12 mouse cellular contexts compared by ENCODE assay signal in the genomic region with DNA sequence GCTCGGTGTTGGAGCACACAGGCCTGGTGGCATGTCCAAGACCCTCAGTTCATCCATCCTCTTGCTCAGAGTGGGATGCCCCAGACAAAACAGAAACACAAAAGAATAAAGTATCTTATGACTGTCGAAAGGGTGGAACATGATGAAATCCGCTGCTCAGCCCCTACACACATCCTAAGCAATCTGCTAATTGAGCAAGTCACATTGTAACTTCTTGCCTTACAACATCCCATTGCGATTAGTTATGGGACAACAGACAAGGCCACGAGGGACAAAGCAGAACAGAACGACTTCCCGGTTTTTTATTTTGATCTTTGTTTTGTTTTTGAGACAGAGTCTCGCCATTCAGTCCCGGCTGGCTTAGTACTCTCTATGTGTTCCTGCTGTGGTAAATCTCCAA. TPM values are rescaled to one million over a fixed set of nuclear protein-coding genes. Genes with fewer than 3 reads are reported as not detected.
"Had no signal": no experiment of that assay in that cellular context is flagged by ENCODE, and none has a peak within 500 bp of the region (broad histone marks: within the 10 kb centered on the region; RNA-seq: fewer than 3 reads in every experiment).

No protein-coding gene starts in this region.

- H3K9me3 ChIP-seq: hindbrain, embryonic 15.5 days; limb, embryonic 15.5 days; midbrain, embryonic 13.5 days; neural tube, embryonic 15.5 days had no signal

- H3K27ac ChIP-seq: hindbrain, embryonic 15.5 days; limb, embryonic 15.5 days; midbrain, embryonic 13.5 days; neural tube, embryonic 15.5 days had no signal

- DNase-seq: kidney, adult 8-10 months; kidney, postnatal 25 days; lung, adult 18-20 months; lung, postnatal 4 days; spleen, adult 18-20 months had no signal

- H3K27me3 ChIP-seq: hindbrain, embryonic 15.5 days; limb, embryonic 15.5 days; midbrain, embryonic 13.5 days; neural tube, embryonic 15.5 days had no signal

- ATAC-seq: intestine, postnatal 0 days; midbrain, embryonic 13.5 days had no signal

- H3K36me3 ChIP-seq: hindbrain, embryonic 15.5 days; limb, embryonic 15.5 days; midbrain, embryonic 13.5 days; neural tube, embryonic 15.5 days had no signal

- H3K4me3 ChIP-seq: hindbrain, embryonic 15.5 days; limb, embryonic 15.5 days; midbrain, embryonic 13.5 days; myocyte; neural tube, embryonic 15.5 days had no signal

- H3K9ac ChIP-seq: hindbrain, embryonic 15.5 days; limb, embryonic 15.5 days; midbrain, embryonic 13.5 days; neural tube, embryonic 15.5 days had no signal

- H3K4me1 ChIP-seq: hindbrain, embryonic 15.5 days; limb, embryonic 15.5 days; midbrain, embryonic 13.5 days; neural tube, embryonic 15.5 days had no signal

- H3K4me2 ChIP-seq: hindbrain, embryonic 15.5 days; limb, embryonic 15.5 days; midbrain, embryonic 13.5 days; neural tube, embryonic 15.5 days had no signal

RNA-seq across cellular contexts. Expression of a gene that starts 60.0 kb away (rescaled TPM):
- total RNA-seq: megakaryocyte-erythroid progenitor cell, adult 5-6 weeks had no signal
